Mouse (Mus musculus) skeletal muscle tissue, postnatal 0 days (tissue): ENCODE results near the gene Zbtb14. TPM values are rescaled to one million over a fixed set of nuclear protein-coding genes. Genes with fewer than 3 reads are reported as not detected.

Experiments used
- polyA plus RNA-seq: library from polyadenylated mRNA; unstranded; fragments of >200 nt; fragmentation: Nextera tagmentation; extraction: Ambion mirVana; gene quantifications from 2 replicates; pipeline ENCODE4 v1.2.1, GENCODE M21; 2015

The Zbtb14 gene
- 7.4 and 7.7 TPM in 2 replicates for polyA plus RNA-seq

GRCm38 (mm10) chr17:69382511-69383100 is at the start of gene Zbtb14:
Gene Zbtb14, plus strand, starts transcription at chr17:69383050.

DNA sequence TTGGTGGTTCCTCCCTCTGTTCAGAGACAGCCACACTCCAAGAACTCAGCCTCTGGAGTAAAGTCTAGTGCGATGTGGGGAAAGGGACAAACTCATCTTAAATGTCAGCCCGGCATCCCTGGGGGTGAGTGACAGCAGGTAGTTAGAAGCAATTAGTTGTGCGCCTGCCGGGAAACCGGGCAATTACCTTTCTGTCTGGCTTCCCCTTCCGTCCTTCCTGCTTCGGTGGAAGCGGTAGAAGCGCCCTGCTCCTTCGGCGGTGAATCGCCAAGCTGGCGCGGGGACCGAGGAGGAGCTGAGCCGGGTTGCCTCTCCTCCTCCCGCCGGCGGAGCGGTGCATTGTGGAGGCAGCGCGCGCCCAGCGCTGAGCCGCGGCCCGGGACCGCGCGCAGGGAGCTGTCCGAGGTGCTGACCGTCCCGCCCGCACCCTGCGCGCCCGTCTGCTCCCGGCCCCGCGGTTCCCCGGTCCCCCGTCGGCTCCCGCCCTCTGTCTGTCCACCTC is 56.2 kb downstream of the Zbtb14 start, which contains the start of gene Akain1:
Gene Akain1 (plus strand): TSS at position 337 of the 502 bp plus-strand sequence.

Other genes with a start within 250 kb of the Zbtb14 start
- gene Akain1, start 56.3 kb downstream of the Zbtb14 start, polyA plus RNA-seq = 0.06 and 0.18 TPM in 2 replicates